Mouse (Mus musculus) MN1 (cell line): ENCODE data around the gene Nmnat1.
"Not testable (repeated sequence)": the region's sequence is repeated elsewhere in the genome, so short reads cannot be mapped to it uniquely, and the experiment has no call there.

Experiments
- DNase-seq: peaks from one replicate; pipeline ENCODE4 v3.0.0-alpha.2; 2016; ENCODE audit warnings: low spot score

Nmnat1 gene

GRCm38 (mm10) chr4:149489415-149490240 is 4.6 kb upstream of the Nmnat1 start:
- DNase-seq = no peak

GRCm38 (mm10) chr4:149487729-149488128 is 2.7 kb upstream of the Nmnat1 start:
- no peak for DNase-seq

- peak; percentile 70 for DNase-seq
Measured at GRCm38 (mm10) chr4:149485825-149486206, 814 bp upstream of the Nmnat1 start.

GRCm38 (mm10) chr4:149484566-149484965 is 436 bp downstream of the Nmnat1 start:
- DNase-seq = peak; percentile 74

- no peak for DNase-seq
Measured at GRCm38 (mm10) chr4:149477078-149477477, 7.9 kb downstream of the Nmnat1 start, which contains the start of gene Tmem274. Tmem274 (plus strand) TSS chr4:149477378.

GRCm38 (mm10) chr4:149475096-149475495 is 9.9 kb downstream of the Nmnat1 start:
- no peak for DNase-seq

GRCm38 (mm10) chr4:149469557-149469956 is 15.4 kb downstream of the Nmnat1 start:
- DNase-seq = no peak

GRCm38 (mm10) chr4:149463435-149463950 is 21.5 kb downstream of the Nmnat1 start:
- no peak for DNase-seq

- no peak for DNase-seq
Measured at GRCm38 (mm10) chr4:149462305-149462971, 22.6 kb downstream of the Nmnat1 start.

- DNase-seq = no peak
Measured at GRCm38 (mm10) chr4:149461579-149462304, 23.3 kb downstream of the Nmnat1 start.

GRCm38 (mm10) chr4:149460475-149460874 is 24.5 kb downstream of the Nmnat1 start:
- DNase-seq = not testable (repeated sequence)

GRCm38 (mm10) chr4:149459425-149459824 is 25.6 kb downstream of the Nmnat1 start:
- DNase-seq = no peak

- DNase-seq = peak; percentile 51
Measured at GRCm38 (mm10) chr4:149458526-149458925, 26.5 kb downstream of the Nmnat1 start.

- peak; percentile 43 for DNase-seq
Measured at GRCm38 (mm10) chr4:149457831-149458430, 27.1 kb downstream of the Nmnat1 start.

- not testable (repeated sequence) for DNase-seq
Measured at GRCm38 (mm10) chr4:149457163-149457562, 27.8 kb downstream of the Nmnat1 start.

GRCm38 (mm10) chr4:149454879-149455278 is 30.1 kb downstream of the Nmnat1 start, which contains the start of gene Rbp7:
Rbp7 (minus strand) TSS chr4:149454978.
- DNase-seq = no peak

- DNase-seq = no peak
Measured at GRCm38 (mm10) chr4:149454263-149454662, 30.7 kb downstream of the Nmnat1 start.

- DNase-seq = no peak
Measured at GRCm38 (mm10) chr4:149453656-149454055, 31.3 kb downstream of the Nmnat1 start.

GRCm38 (mm10) chr4:149450636-149451035 is 34.4 kb downstream of the Nmnat1 start:
- DNase-seq = no peak

GRCm38 (mm10) chr4:149446309-149446708 is 38.7 kb downstream of the Nmnat1 start:
- DNase-seq = no peak

- peak; percentile 83 for DNase-seq
Measured at GRCm38 (mm10) chr4:149445868-149446267, 39.1 kb downstream of the Nmnat1 start.
